Mouse (Mus musculus) forebrain, embryonic 10.5 days (tissue): Measurements from ENCODE around the gene 1700008O03Rik. TPM values are rescaled to one million over a fixed set of nuclear protein-coding genes. Genes with fewer than 3 reads are reported as not detected.

Source experiments
- DNase-seq: peaks from one replicate; pipeline ENCODE4 v3.0.0-alpha.2; 2017; ENCODE audit warnings: low spot score; ENCODE audit errors: extremely low spot score
- H3K27ac ChIP-seq: fragments of 300-500 bp; sonication (generic); 2 replicates; pipeline ENCODE4 v1.5.1; 2016; ENCODE audit warnings: mild to moderate bottlenecking
- H3K27me3 ChIP-seq: fragments of 300-500 bp; sonication (generic); 2 replicates; pipeline ENCODE4 v1.6.1; 2016; ENCODE audit warnings: mild to moderate bottlenecking; ENCODE audit not compliant: poor library complexity, severe bottlenecking
- H3K36me3 ChIP-seq: fragments of 300-500 bp; sonication (generic); replicated peaks from 2 replicates; pipeline ENCODE4 v1.6.1; 2016; ENCODE audit warnings: mild to moderate bottlenecking, moderate library complexity
- H3K4me1 ChIP-seq: fragments of 300-500 bp; sonication (generic); 2 replicates; pipeline ENCODE4 v1.6.1; 2016
- H3K4me3 ChIP-seq: fragments of 300-500 bp; sonication (generic); 2 replicates; pipeline ENCODE4 v1.5.1; 2016; ENCODE audit warnings: mild to moderate bottlenecking, moderate library complexity
- H3K9me3 ChIP-seq: fragments of 300-500 bp; sonication (generic); 2 replicates; pipeline ENCODE4 v1.6.1; 2016; ENCODE audit warnings: mild to moderate bottlenecking, moderate library complexity
- WGBS: fragments of 180-500 bp; shearing (Covaris S2); methylation state at CpG from one replicate; pipeline ENCODE4 v1.1.7; 2016; 5-methylcytosine and 5-hydroxymethylcytosine counted together
- polyA plus RNA-seq: library from polyadenylated mRNA; unstranded; fragments of >200 nt; fragmentation: Nextera tagmentation; extraction: Ambion mirVana; gene quantifications from 2 replicates; pipeline ENCODE4 v1.2.1, GENCODE M21; 2016

Gene 1700008O03Rik
- polyA plus RNA-seq = 1.6 and 2.1 TPM in 2 replicates

GRCm38 (mm10) chr7:44385720-44386119 lies at the start of gene 1700008O03Rik:
Gene 1700008O03Rik (minus strand): TSS chr7:44385820.
- WGBS = 83% methylated on average over 12 of the region's 12 CpGs
- H3K27me3 ChIP-seq = peaks cover 30% of the 10 kb centered on the region

DNA sequence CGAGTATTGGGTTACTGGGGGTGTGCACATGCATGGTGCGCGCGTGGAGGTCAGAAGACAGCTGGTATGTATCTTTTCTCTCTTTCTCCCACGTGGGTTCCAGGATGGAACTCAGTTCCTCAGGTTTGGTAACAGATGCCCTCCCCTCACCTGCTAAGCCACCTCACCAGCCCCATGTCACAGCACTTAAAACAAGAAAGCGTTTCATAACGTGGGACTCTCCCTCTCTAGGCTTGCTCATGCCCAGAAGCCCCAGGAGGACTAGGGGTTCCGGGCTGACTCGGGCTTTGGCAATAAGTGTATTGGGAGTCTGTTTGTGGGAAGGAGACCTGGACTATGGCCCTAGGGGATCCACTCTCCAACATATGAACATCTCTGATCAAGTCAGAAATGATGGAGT lies 48.5 kb upstream of the 1700008O03Rik start:
- no peak overlapping the region for H3K4me3 ChIP-seq
- H3K9me3 ChIP-seq = no peaks in the 10 kb centered on the region
- H3K27ac ChIP-seq = no peak overlapping the region
- WGBS = 81% methylated on average over 9 of the region's 9 CpGs
- peaks cover 54% of the 10 kb centered on the region for H3K4me1 ChIP-seq
- peaks cover 51% of the 10 kb centered on the region for H3K27me3 ChIP-seq
- DNase-seq = no peak
- peaks cover 13% of the 10 kb centered on the region; the same call in 1 of the 2 replicates for H3K36me3 ChIP-seq

More at GRCm38 (mm10) chr7:44385720-44386119, at the start of gene 1700008O03Rik:
- Histone ChIP-seq H3K27ac (peak within 1 kb of the TSS; percentile 82), H3K4me3 (peak within 1 kb of the TSS; percentile 66), H3K36me3 (no peaks in the 10 kb centered on the region), H3K4me1 (peaks cover 24% of the 10 kb centered on the region), H3K9me3 (no peaks in the 10 kb centered on the region)
- no peak for DNase-seq

DNA sequence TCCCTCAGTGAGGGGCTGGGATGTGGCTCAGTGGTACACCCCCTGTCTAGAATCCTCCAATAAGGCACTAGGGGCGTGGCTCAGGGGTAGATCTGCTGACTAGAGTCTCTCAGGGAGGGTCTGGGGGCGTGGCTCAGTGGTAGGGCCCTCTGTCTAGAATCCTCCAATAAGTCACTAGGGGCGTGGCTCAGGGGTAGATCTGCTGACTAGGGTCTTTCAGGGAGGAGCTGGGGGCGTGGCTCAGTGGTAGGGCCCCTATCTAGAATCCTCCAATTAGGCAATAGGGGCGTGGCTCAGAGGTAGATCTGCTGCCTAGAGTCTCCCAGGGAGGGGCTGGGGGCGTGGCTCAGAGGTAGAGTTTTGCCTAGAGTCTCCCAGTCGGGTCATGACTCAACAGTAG lies 47.8 kb upstream of the 1700008O03Rik start:
- 3% methylated on average over 7 of the region's 7 CpGs for WGBS
- Histone ChIP-seq H3K9me3 (no peaks in the 10 kb centered on the region), H3K27ac (no peak overlapping the region), H3K36me3 (peaks cover 13% of the 10 kb centered on the region; the same call in 1 of the 2 replicates), H3K4me3 (peak overlapping the region; percentile 8), H3K27me3 (peaks cover 57% of the 10 kb centered on the region), H3K4me1 (peaks cover 58% of the 10 kb centered on the region)
- peak; percentile 81 for DNase-seq

GRCm38 (mm10) chr7:44432550-44432949 lies 46.9 kb upstream of the 1700008O03Rik start:
- Histone ChIP-seq H3K27me3 (peaks cover 57% of the 10 kb centered on the region), H3K4me1 (peaks cover 59% of the 10 kb centered on the region), H3K9me3 (no peaks in the 10 kb centered on the region), H3K36me3 (peaks cover 11% of the 10 kb centered on the region; the same call in 1 of the 2 replicates), H3K4me3 (no peak overlapping the region), H3K27ac (no peak overlapping the region)
- DNase-seq = no peak
- WGBS = 75% methylated on average over 6 of the region's 6 CpGs

- H3K4me1 ChIP-seq = peaks cover 72% of the 10 kb centered on the region
- DNase-seq = peak; percentile 36
- under 1% methylated on average over 31 of the region's 32 CpGs for WGBS
These were observed 44.2 kb upstream of the 1700008O03Rik start for GRCm38 (mm10) chr7:44429534-44430488.

DNA sequence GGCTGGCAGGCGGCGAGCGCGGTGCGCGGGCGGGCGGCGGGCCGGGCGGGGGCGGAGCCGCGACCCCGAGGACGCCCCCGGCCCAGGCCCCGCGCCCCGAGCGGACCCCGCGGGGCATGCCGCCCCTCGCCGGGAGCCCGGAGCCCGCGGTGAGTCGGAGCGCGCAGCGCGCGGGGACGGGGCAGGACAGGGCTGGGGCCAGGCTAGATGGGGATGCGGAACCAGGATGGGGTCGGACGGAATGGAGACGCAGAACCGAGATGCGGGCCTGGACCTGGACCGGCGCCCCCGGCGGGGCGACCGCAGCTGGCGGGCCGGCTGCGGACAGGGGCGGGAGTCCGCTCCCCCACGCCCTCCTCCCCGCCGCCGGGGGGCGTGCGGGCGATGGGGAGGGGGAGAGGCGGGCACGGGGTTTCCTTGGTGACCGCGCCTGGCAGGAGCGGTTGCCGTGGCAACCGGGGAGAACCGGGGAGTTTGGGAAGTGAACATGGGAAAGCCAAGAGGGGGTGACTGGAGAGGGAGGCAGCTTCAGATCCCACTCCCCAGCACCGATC lies 43.4 kb upstream of the 1700008O03Rik start, which contains the start of gene Lrrc4b:
Lrrc4b (plus strand) TSS at position 51 of the 554 bp plus-strand sequence.
- peak; percentile 81 for DNase-seq
- peaks cover 67% of the 10 kb centered on the region for H3K27me3 ChIP-seq
- no peaks in the 10 kb centered on the region for H3K9me3 ChIP-seq
- peak within 1 kb of the TSS; percentile 98 for H3K27ac ChIP-seq
- WGBS = 1% methylated on average over 65 of the region's 69 CpGs
- peaks cover 5% of the 10 kb centered on the region; the same call in 1 of the 2 replicates for H3K36me3 ChIP-seq
- peak within 1 kb of the TSS; percentile 81 for H3K4me3 ChIP-seq
- H3K4me1 ChIP-seq = peaks cover 72% of the 10 kb centered on the region

More at GRCm38 (mm10) chr7:44429534-44430488, 44.2 kb upstream of the 1700008O03Rik start:
- H3K36me3 ChIP-seq = peaks cover 6% of the 10 kb centered on the region; the same call in 1 of the 2 replicates
- H3K27ac ChIP-seq = peak overlapping the region; percentile 98
- H3K27me3 ChIP-seq = peaks cover 67% of the 10 kb centered on the region
- H3K9me3 ChIP-seq = no peaks in the 10 kb centered on the region
- peak overlapping the region; percentile 81 for H3K4me3 ChIP-seq

DNA sequence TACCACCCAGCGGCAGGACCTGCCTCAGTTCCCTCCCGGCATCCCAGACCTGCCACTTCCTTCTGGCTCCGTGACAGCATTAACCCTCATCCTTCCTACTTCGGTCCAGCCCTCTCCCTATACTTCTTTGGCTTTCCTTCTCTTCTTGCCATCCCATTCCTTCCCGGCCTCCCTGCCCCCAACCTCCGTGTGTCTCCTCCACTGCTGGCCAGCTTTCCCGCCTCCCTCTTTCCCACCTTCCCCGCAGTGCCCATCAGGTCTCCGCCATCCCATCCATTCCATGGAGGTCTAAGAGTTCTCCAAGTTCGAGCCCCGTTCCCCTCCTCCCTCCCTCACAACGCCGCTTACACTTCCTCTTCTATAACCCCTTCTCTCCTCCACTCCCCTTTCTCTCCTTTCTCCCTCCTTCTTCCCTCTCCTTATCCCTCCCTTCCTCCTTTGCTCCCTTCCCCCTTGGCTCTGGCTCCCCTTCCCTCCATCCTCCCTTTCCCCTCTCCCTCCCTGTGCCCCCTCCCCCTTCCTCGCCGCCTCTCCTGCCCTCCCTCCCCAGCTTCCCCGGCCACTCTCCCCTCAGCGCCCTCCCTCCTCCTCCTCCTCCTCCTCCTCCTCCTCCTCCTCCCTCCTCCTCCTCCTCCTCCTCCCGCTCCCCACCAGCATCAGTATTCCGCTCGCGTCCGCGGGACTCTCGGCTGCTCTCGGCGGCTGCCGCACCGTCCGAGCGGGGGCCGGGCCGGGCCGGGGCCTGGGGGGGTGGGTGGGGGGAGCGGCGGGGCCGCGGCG lies 42.7 kb upstream of the 1700008O03Rik start:
- Histone ChIP-seq H3K9me3 (no peaks in the 10 kb centered on the region), H3K27me3 (peaks cover 67% of the 10 kb centered on the region), H3K4me1 (peaks cover 69% of the 10 kb centered on the region), H3K4me3 (peak overlapping the region; percentile 81), H3K27ac (peak overlapping the region; percentile 98), H3K36me3 (peaks cover 5% of the 10 kb centered on the region; the same call in 1 of the 2 replicates)
- DNase-seq = peak; percentile 81
- 1% methylated on average over 26 of the region's 38 CpGs for WGBS

DNA sequence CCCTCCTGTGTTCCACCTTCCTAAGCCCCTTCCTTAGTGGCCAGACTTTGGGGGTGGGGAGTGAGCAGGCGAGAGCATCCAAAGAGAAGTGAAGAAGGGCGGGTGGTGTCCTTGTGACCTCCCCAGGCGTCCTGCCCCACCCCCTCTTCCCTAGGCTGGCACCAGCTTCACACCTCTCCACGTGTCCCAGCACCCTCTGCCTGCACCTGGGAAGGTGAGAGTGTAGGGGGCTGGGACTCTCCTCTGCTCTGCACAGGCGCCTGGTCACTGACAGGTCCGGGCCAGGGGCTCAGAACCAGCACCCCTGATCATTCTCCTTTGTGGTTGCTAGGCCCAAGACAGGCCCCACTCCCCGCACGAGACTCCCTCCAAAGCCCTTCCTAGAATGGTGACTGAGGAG lies 42.0 kb upstream of the 1700008O03Rik start:
- Histone ChIP-seq H3K27me3 (peaks cover 66% of the 10 kb centered on the region), H3K36me3 (peaks cover 5% of the 10 kb centered on the region; the same call in 1 of the 2 replicates), H3K4me3 (peak overlapping the region; percentile 81), H3K27ac (peak overlapping the region; percentile 98), H3K4me1 (peaks cover 62% of the 10 kb centered on the region), H3K9me3 (no peaks in the 10 kb centered on the region)
- 4% methylated on average over 8 of the region's 8 CpGs for WGBS
- DNase-seq = no peak

DNA sequence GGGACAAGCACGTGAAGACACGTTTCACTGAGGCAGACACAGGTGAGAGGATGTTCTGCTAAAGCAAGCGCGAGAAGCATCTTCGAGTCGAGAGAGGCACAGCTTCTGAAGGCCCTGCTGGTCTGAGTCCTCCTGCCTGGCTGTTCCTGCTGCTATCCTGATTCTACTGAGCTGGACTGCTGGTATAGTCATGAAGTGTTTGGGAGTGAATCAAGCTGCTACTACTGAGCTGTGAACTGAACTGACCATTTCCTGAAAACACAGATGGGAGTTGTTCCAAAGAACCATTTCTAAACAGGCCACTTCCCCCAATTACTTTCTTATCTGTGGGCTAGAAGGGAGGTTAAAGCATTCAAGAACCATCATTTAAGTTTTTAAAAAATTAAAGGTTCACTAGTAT lies 27.7 kb upstream of the 1700008O03Rik start:
- H3K9me3 ChIP-seq = no peaks in the 10 kb centered on the region
- no peaks in the 10 kb centered on the region for H3K36me3 ChIP-seq
- no peaks in the 10 kb centered on the region for H3K4me1 ChIP-seq
- H3K27me3 ChIP-seq = peaks cover 14% of the 10 kb centered on the region
- 81% methylated on average over 6 of the region's 6 CpGs for WGBS
- DNase-seq = no peak
- H3K4me3 ChIP-seq = no peak overlapping the region
- H3K27ac ChIP-seq = no peak overlapping the region

DNA sequence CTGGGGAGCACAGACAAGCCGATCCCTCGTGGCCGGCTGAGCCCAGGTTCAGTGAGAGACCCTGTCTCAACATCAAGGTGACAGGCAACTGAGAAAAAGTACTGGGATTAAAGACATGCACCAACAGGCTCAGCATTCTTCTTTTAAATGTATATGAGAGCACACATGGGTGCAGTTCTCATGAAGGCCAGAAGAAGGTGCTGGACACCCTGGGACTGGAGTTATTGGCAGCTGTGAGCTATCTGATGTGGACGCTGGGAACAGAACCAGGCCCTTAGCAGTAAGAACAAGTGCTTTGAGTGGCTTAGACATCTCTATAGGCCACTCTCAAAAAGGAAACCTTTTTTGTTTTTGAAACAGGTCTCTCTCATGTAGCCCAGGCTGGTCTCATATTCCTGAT lies 25.5 kb upstream of the 1700008O03Rik start:
- Histone ChIP-seq H3K27ac (no peak overlapping the region), H3K27me3 (peaks cover 33% of the 10 kb centered on the region), H3K36me3 (no peaks in the 10 kb centered on the region), H3K4me1 (peaks cover 3% of the 10 kb centered on the region), H3K4me3 (no peak overlapping the region), H3K9me3 (no peaks in the 10 kb centered on the region)
- no peak for DNase-seq
- whole genome bisulfite sequencing = 83% methylated on average over 4 of the region's 4 CpGs

DNA sequence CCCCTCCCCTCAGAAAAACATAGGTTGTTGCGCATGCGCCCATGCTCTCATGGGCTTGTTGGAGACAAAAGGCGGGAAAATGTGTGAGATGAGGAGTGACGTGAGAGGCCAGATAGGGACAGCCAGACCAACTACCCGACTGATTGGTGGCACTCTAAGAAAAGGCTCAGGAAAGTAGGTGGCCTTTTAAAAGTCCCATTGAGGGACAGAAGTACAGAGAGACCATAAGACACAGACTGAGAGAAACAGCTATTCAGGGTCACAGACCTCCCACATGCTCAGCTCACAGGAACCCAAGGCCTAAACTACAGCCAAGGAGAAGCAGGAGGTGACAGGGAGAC lies 20.4 kb upstream of the 1700008O03Rik start:
- Histone ChIP-seq H3K27me3 (peaks cover 36% of the 10 kb centered on the region), H3K4me3 (peak overlapping the region; percentile 52), H3K4me1 (peaks cover 14% of the 10 kb centered on the region), H3K27ac (peak overlapping the region; percentile 89), H3K9me3 (no peaks in the 10 kb centered on the region), H3K36me3 (no peaks in the 10 kb centered on the region)
- WGBS = 2% methylated on average over 5 of the region's 5 CpGs
- no peak for DNase-seq

DNA sequence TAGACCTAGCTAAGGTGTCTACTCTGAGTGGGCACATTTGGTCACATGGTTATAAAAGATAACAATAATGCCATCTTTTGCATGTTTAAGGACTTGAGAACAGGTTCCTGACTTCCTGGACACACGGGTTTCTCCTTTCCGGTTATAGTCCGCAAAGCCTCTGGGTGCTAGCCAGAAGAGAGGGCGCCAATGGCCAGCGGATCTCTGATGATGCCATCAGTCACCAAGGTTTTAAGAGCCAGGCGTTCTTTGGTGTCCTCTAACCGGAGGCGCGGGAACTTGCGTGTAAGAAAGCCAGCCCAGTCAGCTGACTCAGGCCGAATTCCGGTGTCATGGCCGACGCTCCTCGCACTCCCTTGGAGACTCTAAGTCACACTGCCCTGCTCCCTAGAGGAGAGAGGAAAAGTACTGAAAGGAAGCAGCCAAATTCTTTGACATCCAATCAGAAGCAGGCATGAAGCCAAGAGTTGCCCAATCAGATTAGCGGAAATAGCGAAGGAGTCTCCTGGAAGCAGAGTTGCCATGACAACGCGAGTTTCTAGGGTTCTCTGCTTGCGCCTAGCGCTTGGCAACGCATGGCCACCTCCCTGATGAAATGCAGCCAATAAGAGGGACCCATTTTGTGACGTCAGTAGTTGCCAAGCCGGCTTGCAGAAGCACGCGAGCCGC lies 19.9 kb upstream of the 1700008O03Rik start:
- peak overlapping the region; percentile 52 for H3K4me3 ChIP-seq
- peaks cover 14% of the 10 kb centered on the region for H3K4me1 ChIP-seq
- DNase-seq = peak; percentile 97
- peak overlapping the region; percentile 89 for H3K27ac ChIP-seq
- H3K36me3 ChIP-seq = no peaks in the 10 kb centered on the region
- peaks cover 40% of the 10 kb centered on the region for H3K27me3 ChIP-seq
- 3% methylated on average over 27 of the region's 27 CpGs for WGBS
- H3K9me3 ChIP-seq = no peaks in the 10 kb centered on the region
